Mouse (Mus musculus): ENCODE results near the gene Fstl1.

Fstl1 gene

GRCm38 (mm10) chr16:37776860-37777651, at the start of gene Fstl1:
Gene Fstl1 (plus strand): TSS chr16:37776873.
- TF ChIP-seq GATA4 (IDR thresholded peaks at IDR 0.05; ENCODE audit: insufficient replicate concordance, low read length) = no peak

- TF ChIP-seq GATA4 (IDR thresholded peaks at IDR 0.05; ENCODE audit: insufficient replicate concordance, low read length) = no peak
These were observed 48.0 kb upstream of the Fstl1 start for GRCm38 (mm10) chr16:37728674-37729073.

GRCm38 (mm10) chr16:37729381-37730150, 47.1 kb upstream of the Fstl1 start:
- 0 out of 2 replicates have a peak, but pooled peaks have one; percentile 15 for TF ChIP-seq GATA4 (IDR thresholded peaks at IDR 0.05; ENCODE audit: insufficient replicate concordance, low read length)

GRCm38 (mm10) chr16:37730293-37730835, 46.3 kb upstream of the Fstl1 start:
- TF ChIP-seq GATA4 (IDR thresholded peaks at IDR 0.05; ENCODE audit: insufficient replicate concordance, low read length) = no peak

- TF ChIP-seq GATA4 (IDR thresholded peaks at IDR 0.05; ENCODE audit: insufficient replicate concordance, low read length) = no peak
These were observed 45.2 kb upstream of the Fstl1 start for GRCm38 (mm10) chr16:37731431-37731830.

GRCm38 (mm10) chr16:37732023-37732761, 44.5 kb upstream of the Fstl1 start:
- TF ChIP-seq GATA4 (IDR thresholded peaks at IDR 0.05; ENCODE audit: insufficient replicate concordance, low read length) = no peak

- no peak for TF ChIP-seq GATA4 (IDR thresholded peaks at IDR 0.05; ENCODE audit: insufficient replicate concordance, low read length)
These were observed 36.6 kb upstream of the Fstl1 start for GRCm38 (mm10) chr16:37740076-37740475.

GRCm38 (mm10) chr16:37742266-37742665, 34.4 kb upstream of the Fstl1 start:
- TF ChIP-seq GATA4 (IDR thresholded peaks at IDR 0.05; ENCODE audit: insufficient replicate concordance, low read length) = no peak

- TF ChIP-seq GATA4 (IDR thresholded peaks at IDR 0.05; ENCODE audit: insufficient replicate concordance, low read length) = no peak
These were observed 23.8 kb upstream of the Fstl1 start for GRCm38 (mm10) chr16:37752876-37753275.

GRCm38 (mm10) chr16:37753809-37754208, 22.9 kb upstream of the Fstl1 start:
- no peak for TF ChIP-seq GATA4 (IDR thresholded peaks at IDR 0.05; ENCODE audit: insufficient replicate concordance, low read length)

GRCm38 (mm10) chr16:37754483-37754882, 22.2 kb upstream of the Fstl1 start:
- peak; percentile 90 for TF ChIP-seq GATA4 (IDR thresholded peaks at IDR 0.05; ENCODE audit: insufficient replicate concordance, low read length)

GRCm38 (mm10) chr16:37757223-37757622, 19.4 kb upstream of the Fstl1 start:
- no peak for TF ChIP-seq GATA4 (IDR thresholded peaks at IDR 0.05; ENCODE audit: insufficient replicate concordance, low read length)

GRCm38 (mm10) chr16:37763797-37764196, 12.9 kb upstream of the Fstl1 start:
- TF ChIP-seq GATA4 (IDR thresholded peaks at IDR 0.05; ENCODE audit: insufficient replicate concordance, low read length) = no peak

GRCm38 (mm10) chr16:37776166-37776859, 360 bp upstream of the Fstl1 start:
- no peak for TF ChIP-seq GATA4 (IDR thresholded peaks at IDR 0.05; ENCODE audit: insufficient replicate concordance, low read length)

Measured in liver, adult (tissue).